Mouse (Mus musculus) heart, adult 2 months (tissue): Measurements from ENCODE around the gene Sccpdh. TPM values are rescaled to one million over a fixed set of nuclear protein-coding genes. Genes with fewer than 3 reads are reported as not detected.
"Not testable (repeated sequence)": the region's sequence is repeated elsewhere in the genome, so short reads cannot be mapped to it uniquely, and the experiment has no call there.

ENCODE experiments used
- DNase-seq, 2 experiments: peaks; one replicate each; pipeline ENCODE4 v3.0.0; 2021
- H3K27ac ChIP-seq: fragments of 200-600 bp; 2 replicates; pipeline ENCODE4 v1.8.1; 2022
- H3K27me3 ChIP-seq: fragments of 200-500 bp; 2 replicates; pipeline ENCODE4 v1.6.1; 2012; ENCODE audit warnings: mild to moderate bottlenecking, low read length, inconsistent platforms, mixed read lengths; ENCODE audit not compliant: control insufficient read depth, insufficient read depth
- H3K36me3 ChIP-seq: fragments of 200-500 bp; 2 replicates; pipeline ENCODE4 v1.6.1; 2012; ENCODE audit warnings: low read length, inconsistent platforms; ENCODE audit not compliant: control insufficient read depth, insufficient read depth
- H3K4me1 ChIP-seq: fragments of 200-500 bp; 2 replicates; pipeline ENCODE4 v1.6.1; 2011; ENCODE audit warnings: low read length; ENCODE audit not compliant: control insufficient read depth, insufficient read depth
- H3K4me3 ChIP-seq: fragments of 200-600 bp; 2 replicates; pipeline ENCODE4 v1.8.1; 2022
- H3K79me2 ChIP-seq: fragments of 200-500 bp; replicated peaks from 2 replicates; pipeline ENCODE4 v1.6.1; 2012; ENCODE audit warnings: mild to moderate bottlenecking, inconsistent platforms, low read length, moderate library complexity, mixed read lengths; ENCODE audit not compliant: control insufficient read depth, insufficient read depth
- H3K9ac ChIP-seq: fragments of 200-500 bp; 2 replicates; pipeline ENCODE4 v1.6.1; 2012; ENCODE audit warnings: low read depth, mild to moderate bottlenecking, control low read depth, inconsistent platforms, low read length, mixed read lengths
- CTCF ChIP-seq: fragments of 200-600 bp; IDR thresholded peaks from 2 replicates; pipeline ENCODE4 v1.8.1; 2022; ENCODE audit warnings: antibody characterized with exemption, mild to moderate bottlenecking, moderate library complexity
- EP300 ChIP-seq: fragments of 200-500 bp; IDR thresholded peaks from 2 replicates; pipeline ENCODE4 v1.6.1; 2011; ENCODE audit warnings: low read depth, low read length, control low read depth; ENCODE audit not compliant: insufficient read depth
- POLR2A ChIP-seq: fragments of 200-500 bp; IDR thresholded peaks from 2 replicates; pipeline ENCODE4 v1.6.1; 2011; ENCODE audit warnings: mild to moderate bottlenecking, low read depth, low read length, control low read depth; ENCODE audit not compliant: insufficient read depth
- WGBS: fragments of 180-500 bp; shearing (Covaris S2); methylation state at CpG from one replicate; pipeline ENCODE4 v1.1.7; 2018; 5-methylcytosine and 5-hydroxymethylcytosine counted together
- intact Hi-C: fragments of 180-260 bp; cut with DNase I; formaldehyde crosslinking; loops from one replicate; pipeline ENCODE4 v1.15.1; 2025
- polyA plus RNA-seq: library from polyadenylated mRNA; depleted of rRNA; stranded (reverse); fragments of >200 nt; gene quantifications from 2 replicates; pipeline ENCODE4 v1.2.3, GENCODE M21; 2012
- total RNA-seq, 2 experiments: library from RNA; stranded (reverse); gene quantifications; 2 replicates each; pipeline ENCODE4 v1.2.3; 2021

Gene Sccpdh
- total and polyA plus RNA-seq, 3 experiments, result 23.6 to 49.4 (median 47.9) TPM

- H3K27me3 ChIP-seq, result no peaks in the 10 kb centered on the region
- intact Hi-C loops, result no loop called here
- no peaks in the 10 kb centered on the region for H3K79me2 ChIP-seq
- peaks cover 1% of the 10 kb centered on the region; the same call in 1 of the 2 replicates for H3K4me1 ChIP-seq
- no peak overlapping the region for H3K27ac ChIP-seq
- no peak overlapping the region for H3K9ac ChIP-seq
- TF ChIP-seq EP300, result no peak
- 83% methylated on average over 6 of the region's 6 CpGs for WGBS
- DNase-seq, result peak in 1 of 2 experiments; percentile 15
- no peak overlapping the region for H3K4me3 ChIP-seq
- H3K36me3 ChIP-seq, result no peaks in the 10 kb centered on the region
Observed at GRCm38 (mm10) chr1:179705154-179705553, 37.1 kb downstream of the Sccpdh start.

- 22% methylated on average over 6 of the region's 6 CpGs for WGBS
- DNase-seq, result peak; percentile 46 to 73
- peak overlapping the region; percentile 72 for H3K27ac ChIP-seq
Observed at GRCm38 (mm10) chr1:179709390-179709789, 41.4 kb downstream of the Sccpdh start.

GRCm38 (mm10) chr1:179710739-179711138, 42.7 kb downstream of the Sccpdh start:
- Histone ChIP-seq H3K27ac (no peak overlapping the region), H3K27me3 (no peaks in the 10 kb centered on the region), H3K79me2 (no peaks in the 10 kb centered on the region), H3K9ac (no peak overlapping the region), H3K4me1 (peaks cover 1% of the 10 kb centered on the region; the same call in 1 of the 2 replicates), H3K4me3 (no peak overlapping the region), H3K36me3 (no peaks in the 10 kb centered on the region)
- WGBS, result 75% methylated on average over 5 of the region's 5 CpGs
- TF ChIP-seq POLR2A (no peak), CTCF (no peak), EP300 (no peak)
- intact Hi-C loops, result no loop called here
- no peak for DNase-seq

More at GRCm38 (mm10) chr1:179709390-179709789, 41.4 kb downstream of the Sccpdh start:
- Histone ChIP-seq H3K4me1 (peaks cover 1% of the 10 kb centered on the region; the same call in 1 of the 2 replicates), H3K79me2 (no peaks in the 10 kb centered on the region), H3K27me3 (no peaks in the 10 kb centered on the region), H3K9ac (peak overlapping the region; percentile 23; the same call in 1 of the 2 replicates), H3K36me3 (no peaks in the 10 kb centered on the region), H3K4me3 (no peak overlapping the region)
- peak; percentile 59; the same call in 1 of the 2 replicates for TF ChIP-seq EP300
- no peak for TF ChIP-seq CTCF
- intact Hi-C loops, result loop anchor here (2.0 kb wide), 1 partner anchor 23 kb away; no protein-coding TSS in a partner anchor

GRCm38 (mm10) chr1:179712658-179713057, 44.6 kb downstream of the Sccpdh start:
- Histone ChIP-seq H3K4me1 (peaks cover 1% of the 10 kb centered on the region; the same call in 1 of the 2 replicates), H3K79me2 (no peaks in the 10 kb centered on the region)

GRCm38 (mm10) chr1:179713367-179713766, 45.4 kb downstream of the Sccpdh start:
- H3K4me1 ChIP-seq, result peaks cover 1% of the 10 kb centered on the region; the same call in 1 of the 2 replicates
- intact Hi-C loops, result no loop called here
- no peaks in the 10 kb centered on the region for H3K79me2 ChIP-seq
- WGBS, result 86% methylated on average over 3 of the region's 3 CpGs
- DNase-seq, result no peak
- H3K9ac ChIP-seq, result no peak overlapping the region
- no peak overlapping the region for H3K4me3 ChIP-seq
- no peaks in the 10 kb centered on the region for H3K36me3 ChIP-seq
- no peak overlapping the region for H3K27ac ChIP-seq
- no peaks in the 10 kb centered on the region for H3K27me3 ChIP-seq
- TF ChIP-seq CTCF (0 out of 2 replicates have a peak, but pooled peaks have one; percentile 14), EP300 (no peak)

More at GRCm38 (mm10) chr1:179712658-179713057, 44.6 kb downstream of the Sccpdh start:
- Histone ChIP-seq H3K9ac (no peak overlapping the region), H3K4me3 (no peak overlapping the region), H3K36me3 (no peaks in the 10 kb centered on the region), H3K27ac (no peak overlapping the region), H3K27me3 (no peaks in the 10 kb centered on the region)
- DNase-seq, result no peak
- intact Hi-C loops, result no loop called here
- 95% methylated on average over 7 of the region's 7 CpGs for WGBS
- TF ChIP-seq EP300 (no peak), POLR2A (no peak), CTCF (no peak)

DNA sequence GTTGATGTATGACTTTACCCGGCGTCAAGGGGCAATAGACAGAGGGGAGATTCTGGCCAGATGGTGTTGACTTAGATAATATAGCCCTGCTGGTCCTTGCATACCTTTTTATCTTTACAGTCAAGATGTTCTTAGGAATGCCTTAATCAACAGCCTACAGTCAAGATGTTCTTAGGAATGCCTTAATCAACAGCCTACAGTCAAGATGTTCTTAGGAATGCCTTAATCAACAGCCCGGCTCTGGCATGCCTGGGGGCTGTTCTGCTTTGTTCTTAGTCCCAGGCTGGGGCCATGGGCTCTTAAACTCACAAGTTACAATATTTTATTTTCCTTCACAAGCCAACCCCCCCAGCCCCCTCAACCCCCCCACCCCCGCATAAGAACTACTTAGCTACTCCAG, 47.3 kb downstream of the Sccpdh start:
- H3K27ac ChIP-seq, H3K36me3 ChIP-seq, H3K4me1 ChIP-seq, H3K79me2 ChIP-seq, H3K9ac ChIP-seq, intact Hi-C loops, DNase-seq, H3K4me3 ChIP-seq, H3K27me3 ChIP-seq: not testable (repeated sequence)
- 64% methylated on average over 4 of the region's 4 CpGs for WGBS

DNA sequence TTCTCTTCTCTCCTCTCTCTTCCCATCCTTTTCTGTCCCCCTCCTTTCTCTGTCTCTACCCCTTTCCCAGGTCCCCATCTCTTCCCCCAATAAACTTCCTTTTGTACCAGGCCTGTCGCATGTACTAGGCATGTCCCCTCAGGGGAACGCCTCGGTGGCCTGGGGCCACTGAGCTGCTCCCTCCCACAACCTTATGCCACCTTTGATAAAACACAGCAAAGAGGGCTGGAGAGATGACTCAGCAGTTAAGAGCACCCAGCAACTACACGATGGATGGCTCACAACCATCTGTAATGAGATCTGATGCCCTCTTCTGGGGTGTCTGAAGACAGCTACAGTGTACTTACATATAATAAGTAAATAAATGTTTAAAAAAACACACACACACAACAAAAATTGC, 47.8 kb downstream of the Sccpdh start:
- no peak overlapping the region for H3K27ac ChIP-seq
- H3K79me2 ChIP-seq, result no peaks in the 10 kb centered on the region
- H3K4me3 ChIP-seq, result no peak overlapping the region
- 79% methylated on average over 4 of the region's 4 CpGs for WGBS
- H3K27me3 ChIP-seq, result no peaks in the 10 kb centered on the region
- H3K9ac ChIP-seq, result no peak overlapping the region
- no peak for DNase-seq
- no peaks in the 10 kb centered on the region for H3K4me1 ChIP-seq
- intact Hi-C loops, result no loop called here
- no peak for TF ChIP-seq CTCF
- no peak for TF ChIP-seq EP300
- no peak for TF ChIP-seq POLR2A
- no peaks in the 10 kb centered on the region for H3K36me3 ChIP-seq
